Mouse (Mus musculus) gastrocnemius, adult 8-10 months (tissue): ENCODE measurements around the gene Tm4sf5. TPM values are rescaled to one million over a fixed set of nuclear protein-coding genes. Genes with fewer than 3 reads are reported as not detected.
A peak's percentile ranks its signal among the peaks of the same experiment; 100 is the strongest.
"Not testable (repeated sequence)": the region's sequence is repeated elsewhere in the genome, so short reads cannot be mapped to it uniquely, and the experiment has no call there.

Experiments
- DNase-seq, 2 experiments: peaks; one replicate each; pipeline ENCODE4 v3.0.0; 2022; ENCODE audit warnings: low spot score in 2 of 2
- total RNA-seq, 4 experiments: library from RNA; stranded (reverse); gene quantifications; 2 replicates each; pipeline ENCODE4 v1.2.4; 2022

Gene Tm4sf5
- not detected for total RNA-seq

DNA sequence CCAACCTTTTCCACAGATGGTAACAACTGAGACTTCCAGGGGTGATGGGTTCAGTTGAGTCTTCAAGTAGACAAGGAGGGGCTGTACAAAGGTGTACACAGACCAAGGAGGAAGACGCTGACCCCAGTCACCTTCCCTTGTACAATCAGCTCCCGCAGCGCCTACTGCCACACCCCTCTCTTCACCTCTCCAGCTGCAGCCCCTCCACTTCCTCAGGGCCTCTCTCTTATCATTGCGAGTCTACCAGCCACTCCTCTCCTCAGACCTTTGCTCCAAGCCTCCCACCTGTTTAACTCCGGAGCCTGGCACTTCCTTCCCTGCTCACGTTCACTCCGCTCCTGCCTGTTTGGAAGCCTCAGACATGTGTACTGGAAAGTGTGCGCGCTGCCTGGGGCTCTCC is at the start of gene Tm4sf5:
Gene Tm4sf5, plus strand, starts transcription at position 275 of the 400 bp plus-strand sequence.
- no peak for DNase-seq

GRCm38 (mm10) chr11:70458688-70459600 is 46.1 kb upstream of the Tm4sf5 start, which contains the start of gene Zmynd15:
Zmynd15 (plus strand) TSS chr11:70459433.
- DNase-seq, result no peak

- DNase-seq, result peak; percentile 20 to 34
Measured at GRCm38 (mm10) chr11:70459601-70460101, 45.4 kb upstream of the Tm4sf5 start, which contains the start of gene Cxcl16. Cxcl16 (minus strand) TSS chr11:70459984.

GRCm38 (mm10) chr11:70463970-70464369 is 41.1 kb upstream of the Tm4sf5 start:
- no peak for DNase-seq

DNA sequence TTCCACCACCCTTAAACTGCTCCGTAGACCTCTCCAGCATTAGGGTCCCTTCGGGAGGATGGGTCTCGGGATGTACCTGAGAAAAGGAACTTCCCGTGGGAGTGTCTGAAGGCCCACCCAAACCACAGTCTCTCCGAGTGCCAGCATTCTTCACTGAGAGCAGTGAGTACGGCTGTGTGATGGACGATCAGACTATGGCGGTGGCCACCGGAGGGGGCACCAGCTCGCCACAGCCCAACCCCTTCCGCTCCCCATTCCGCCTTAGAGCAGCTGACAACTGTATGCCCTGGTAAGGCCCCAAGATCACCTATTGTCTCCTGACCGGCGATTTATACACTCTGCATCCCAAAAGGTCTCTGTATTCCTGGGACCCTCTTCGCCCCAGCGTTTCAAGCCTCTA is 39.8 kb upstream of the Tm4sf5 start:
- no peak for DNase-seq

- DNase-seq, result no peak
Measured at GRCm38 (mm10) chr11:70465824-70466223, 39.2 kb upstream of the Tm4sf5 start.

GRCm38 (mm10) chr11:70467902-70468619 is 37.0 kb upstream of the Tm4sf5 start:
- no peak for DNase-seq

DNA sequence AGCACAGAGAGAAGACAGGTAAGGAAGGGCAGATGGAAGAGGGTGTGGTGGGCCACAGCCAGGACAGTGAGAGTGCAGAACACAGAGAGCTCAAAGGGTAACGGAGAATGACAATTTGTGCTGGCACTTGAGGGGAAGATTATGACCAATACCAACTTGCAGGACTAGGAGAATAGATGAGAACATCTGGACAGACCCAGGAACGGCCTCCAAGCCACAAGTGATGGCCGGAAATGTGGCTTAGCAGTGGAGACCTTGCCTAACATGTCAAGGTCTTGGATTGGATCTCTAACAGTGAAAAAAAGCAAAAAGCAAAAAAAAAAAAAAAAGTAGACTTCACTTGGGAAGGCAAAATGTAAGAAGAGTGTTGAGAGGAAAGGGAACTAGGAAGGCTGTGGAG is 35.3 kb upstream of the Tm4sf5 start:
- DNase-seq, result no peak

GRCm38 (mm10) chr11:70472716-70473115 is 32.3 kb upstream of the Tm4sf5 start:
- DNase-seq, result no peak

DNA sequence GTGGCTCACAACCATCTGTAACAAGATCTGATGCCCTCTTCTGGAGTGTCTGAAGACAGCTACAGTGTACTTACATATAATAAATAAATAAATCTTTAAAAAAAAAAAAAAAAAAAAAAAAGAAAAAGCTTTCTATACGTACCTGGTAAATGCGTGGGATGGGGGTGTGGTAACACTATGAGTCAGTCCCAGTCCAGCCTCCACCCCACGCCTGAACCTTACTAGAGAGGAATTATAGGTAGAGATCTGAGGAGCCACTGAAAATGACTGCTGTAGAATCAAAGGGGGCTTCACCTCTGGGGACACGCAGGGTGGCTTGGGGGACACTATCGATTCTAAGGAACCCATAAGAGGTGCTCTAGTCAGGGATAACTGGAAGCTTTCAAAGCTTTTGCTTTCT is 31.8 kb upstream of the Tm4sf5 start:
- DNase-seq, result not testable (repeated sequence)

DNA sequence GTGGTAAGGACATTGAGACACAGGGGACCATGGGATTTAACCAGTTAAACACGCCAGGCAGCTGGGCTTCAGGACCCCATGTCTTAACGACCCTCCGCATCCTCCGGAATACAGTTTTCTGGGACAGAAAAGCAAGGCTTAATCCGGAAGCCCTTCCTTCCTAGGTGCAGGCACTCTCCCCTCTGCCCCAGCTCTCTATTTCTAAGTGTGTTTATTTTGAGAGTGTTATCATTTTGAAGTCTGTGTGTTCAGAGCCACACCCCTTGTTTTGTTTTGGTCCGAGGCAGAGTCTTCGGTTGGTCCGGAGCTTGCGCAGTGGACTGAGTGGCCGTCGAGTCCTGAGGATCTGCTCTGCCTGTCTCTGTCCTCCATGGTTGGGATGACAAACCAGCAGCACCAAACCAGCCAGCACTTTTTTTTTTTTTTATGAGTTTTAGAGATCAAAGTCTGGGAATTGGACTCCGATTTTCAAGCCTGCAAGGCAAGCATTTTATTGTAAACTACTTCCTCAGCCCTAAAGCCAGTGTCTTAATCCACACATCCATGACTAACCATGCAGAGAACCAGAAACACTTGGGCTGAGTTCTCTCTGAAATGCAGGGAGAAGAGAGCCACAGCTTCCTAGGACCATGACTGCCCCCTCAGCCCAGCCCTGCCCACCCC is 30.0 kb upstream of the Tm4sf5 start:
- no peak for DNase-seq

DNA sequence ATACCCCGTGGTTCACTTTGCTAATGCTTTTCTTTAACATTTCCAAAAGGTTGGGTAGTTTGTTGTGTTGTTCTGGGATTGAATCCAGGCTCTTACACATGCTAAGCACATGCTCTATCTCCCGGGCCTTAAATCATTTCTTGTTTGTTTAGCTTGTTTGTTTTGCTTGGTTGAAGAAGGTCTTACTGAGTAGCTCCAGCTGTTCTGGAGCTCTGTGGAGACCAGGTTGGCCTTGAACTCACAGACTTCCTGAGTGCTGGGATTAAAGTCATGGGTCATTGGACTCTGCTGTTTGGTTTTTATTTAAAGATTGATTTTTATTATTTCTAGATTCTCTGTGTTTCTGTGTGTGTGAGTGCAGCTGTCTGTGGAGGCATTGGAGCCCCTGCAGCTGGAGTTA is 19.5 kb upstream of the Tm4sf5 start:
- no peak for DNase-seq

GRCm38 (mm10) chr11:70487816-70488215 is 17.2 kb upstream of the Tm4sf5 start:
- DNase-seq, result no peak

DNA sequence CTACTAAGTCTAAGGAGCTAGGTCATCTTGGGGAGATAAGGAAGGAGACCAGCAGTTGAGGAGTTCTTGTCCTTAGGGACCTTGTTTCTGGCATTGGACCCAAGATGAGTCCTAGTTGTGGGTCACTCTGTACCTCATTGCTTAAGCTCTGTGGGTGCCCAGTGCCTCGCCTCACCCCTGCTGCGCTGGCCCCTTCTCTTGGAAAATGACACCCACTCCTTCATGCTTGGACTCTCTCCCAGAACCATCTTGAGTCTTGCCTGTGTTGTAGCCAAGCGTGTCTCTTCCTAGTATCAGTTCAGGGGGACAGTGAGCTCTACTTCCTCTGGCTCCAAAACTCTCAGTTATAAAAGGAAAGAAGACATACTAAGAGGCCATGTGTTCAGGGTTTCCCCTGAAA is 15.9 kb upstream of the Tm4sf5 start:
- peak; percentile 54 to 72 for DNase-seq

GRCm38 (mm10) chr11:70489684-70490083 is 15.4 kb upstream of the Tm4sf5 start:
- DNase-seq, result no peak

DNA sequence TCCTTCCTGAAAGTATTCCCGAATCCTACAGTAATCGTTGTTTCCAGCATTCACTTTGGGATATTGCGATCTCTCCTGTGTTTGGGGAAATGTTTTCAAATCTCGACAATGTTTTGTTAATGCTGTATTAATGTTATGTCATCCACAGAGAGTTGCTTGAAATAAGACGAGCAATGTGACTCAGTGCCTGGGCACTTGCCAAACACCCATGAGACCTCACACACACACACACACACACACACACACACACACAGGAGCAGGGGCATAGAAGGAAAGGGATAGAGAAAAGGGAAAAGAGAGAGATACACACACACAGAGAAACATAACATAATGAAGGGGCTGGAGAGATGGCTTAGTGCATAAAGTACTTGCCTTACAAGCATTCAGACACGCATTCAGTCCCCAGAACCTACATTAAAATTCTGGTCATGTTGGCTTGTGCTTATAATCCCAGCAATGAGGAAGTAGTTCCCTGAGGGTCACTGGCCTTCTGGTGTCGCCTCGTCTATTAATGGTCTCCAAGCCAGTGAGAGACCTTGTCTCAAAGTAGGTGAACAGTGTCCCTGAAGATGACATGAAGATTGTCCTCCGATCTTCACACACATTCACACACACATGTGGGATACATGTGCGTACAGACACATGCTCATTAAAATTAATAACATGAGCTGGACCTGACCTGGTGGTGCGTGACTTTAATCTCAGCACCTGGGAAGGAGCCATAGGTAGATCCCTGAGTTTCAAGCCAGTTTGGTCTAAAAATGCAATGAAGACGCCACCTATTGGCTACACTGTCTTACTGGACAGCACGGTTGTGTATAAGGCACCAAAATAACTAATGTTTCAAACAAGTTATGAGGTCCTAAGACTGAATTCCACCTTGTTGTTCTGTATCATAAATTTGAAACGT is 5.2 kb upstream of the Tm4sf5 start:
- no peak for DNase-seq

GRCm38 (mm10) chr11:70500476-70500812 is 4.6 kb upstream of the Tm4sf5 start:
- DNase-seq, result no peak

DNA sequence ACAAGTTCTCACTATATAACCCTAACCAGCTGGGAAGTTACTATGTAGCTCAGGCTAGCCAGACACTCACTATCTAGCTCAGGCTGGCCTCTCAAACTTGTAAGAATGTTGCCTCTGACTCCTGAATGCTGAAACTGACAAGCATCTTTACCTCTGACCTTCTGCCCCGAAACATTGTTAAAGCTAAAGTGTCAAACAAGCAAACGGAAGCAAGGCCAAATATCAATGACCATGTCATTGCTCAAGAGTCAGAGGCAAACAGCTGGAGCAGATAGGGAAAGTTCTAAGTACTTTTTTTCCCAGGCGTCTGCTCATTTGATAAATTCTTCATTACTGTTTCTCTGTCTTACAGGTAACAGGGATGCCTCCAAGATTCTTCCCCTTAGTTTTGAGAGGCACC is 3.0 kb upstream of the Tm4sf5 start:
- DNase-seq, result no peak

- DNase-seq, result peak; percentile 42
Measured at GRCm38 (mm10) chr11:70506385-70506784, 1.3 kb downstream of the Tm4sf5 start.

DNA sequence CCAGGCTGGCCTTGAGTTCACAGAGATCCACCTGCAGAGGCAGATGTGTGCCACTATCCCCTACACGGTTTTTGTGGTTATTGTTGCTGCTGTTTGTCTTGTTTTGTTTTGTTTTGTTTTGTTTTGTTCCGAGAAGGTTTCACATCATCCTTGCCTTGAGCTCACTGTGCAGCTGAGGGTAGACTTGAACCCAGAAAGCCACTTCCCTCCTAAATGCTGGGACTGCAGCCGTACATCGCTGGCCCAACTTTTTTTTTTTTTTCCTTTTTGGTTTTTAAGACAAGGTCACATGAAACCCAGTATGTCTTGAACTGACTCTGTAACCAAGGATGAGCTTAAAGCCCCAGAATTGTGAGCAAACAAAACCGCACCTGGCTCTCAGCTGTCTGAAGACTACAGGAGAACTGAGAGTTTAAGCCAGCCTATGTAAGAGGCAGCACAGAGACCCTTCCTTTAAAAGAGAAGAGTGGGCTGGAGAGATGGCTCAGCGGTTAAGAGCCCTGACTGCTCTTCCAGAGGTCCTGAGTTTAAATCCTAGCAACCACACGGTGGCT is 2.0 kb downstream of the Tm4sf5 start:
- DNase-seq, result no peak
